Mouse (Mus musculus): ENCODE measurements around the gene Prkag2. TPM values are rescaled to one million over a fixed set of nuclear protein-coding genes. Genes with fewer than 3 reads are reported as not detected.
"Not testable (repeated sequence)": the region's sequence is repeated elsewhere in the genome, so short reads cannot be mapped to it uniquely, and the experiment has no call there.

The Prkag2 gene
- polyA plus RNA-seq, 1 experiment from 2014 or later, result 38.3 TPM

DNA sequence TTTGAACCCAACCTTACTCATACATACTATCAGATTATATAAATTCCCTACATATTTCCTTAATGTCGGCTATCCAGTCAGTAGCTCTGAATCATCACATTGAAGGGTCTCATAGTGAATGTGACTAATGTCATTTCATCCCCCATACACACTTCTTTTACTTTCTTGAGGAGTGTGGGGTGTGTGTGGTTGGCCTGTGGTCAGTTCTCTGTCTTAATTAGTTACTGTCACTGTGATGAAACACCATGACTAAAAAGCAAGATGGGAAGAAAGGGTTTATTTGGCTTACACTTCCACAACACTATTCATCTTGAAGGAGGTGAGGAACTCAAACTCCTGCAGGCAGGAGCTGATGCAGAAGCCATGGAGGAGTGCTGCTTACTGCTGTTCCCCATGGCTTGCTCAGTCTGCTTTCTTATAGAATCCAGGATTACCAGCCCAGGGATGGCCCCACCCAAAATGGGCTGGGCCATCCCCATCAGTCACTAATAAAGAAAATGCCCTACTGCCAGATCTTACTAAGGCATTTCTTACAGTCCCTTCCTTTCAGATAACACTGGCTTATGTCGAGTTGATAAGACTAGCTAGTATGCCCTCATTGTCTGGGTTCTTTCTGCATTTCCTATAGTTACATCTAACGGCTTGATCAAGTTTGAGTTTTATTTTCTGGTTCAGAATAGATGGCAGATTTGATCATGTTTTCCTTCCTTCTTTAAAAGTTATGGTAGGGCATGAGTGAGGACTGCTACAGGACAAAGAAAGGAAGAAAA lies 240.5 kb downstream of the Prkag2 start:
- Histone ChIP-seq H3K4me3 (ENCODE audit: low read depth, low read length) (no peak overlapping the region), H3K4me1 (replicated peaks; ENCODE audit: control insufficient read depth, insufficient read depth, low read length) (no peaks in the 10 kb centered on the region), H3K9ac (ENCODE audit: low read depth, low read length) (no peak overlapping the region), H3K27me3 (replicated peaks; ENCODE audit: control insufficient read depth, insufficient read depth, low read length) (no peaks in the 10 kb centered on the region), H3K27ac (ENCODE audit: low read depth, low read length) (no peak overlapping the region), H3K4me2 (replicated peaks; ENCODE audit: low read depth) (no peak overlapping the region), H3K9me3 (ENCODE audit: control insufficient read depth) (no peaks in the 10 kb centered on the region), H3K36me3 (ENCODE audit: control insufficient read depth, insufficient read depth) (peaks cover 22% of the 10 kb centered on the region; the same call in 1 of the 2 replicates)
- WGBS, result 64% methylated on average over 3 of the region's 3 CpGs
- no peak for TF ChIP-seq CTCF (IDR thresholded peaks at IDR 0.05; ENCODE audit: low read depth)
- no peak for ATAC-seq

GRCm38 (mm10) chr5:24854827-24855600 lies 245.4 kb downstream of the Prkag2 start:
- Histone ChIP-seq H3K27ac (ENCODE audit: low read depth, low read length) (no peak overlapping the region), H3K36me3 (ENCODE audit: control insufficient read depth, insufficient read depth) (no peaks in the 10 kb centered on the region), H3K9me3 (ENCODE audit: control insufficient read depth) (no peaks in the 10 kb centered on the region), H3K9ac (ENCODE audit: low read depth, low read length) (no peak overlapping the region), H3K4me1 (replicated peaks; ENCODE audit: control insufficient read depth, insufficient read depth, low read length) (no peaks in the 10 kb centered on the region), H3K27me3 (replicated peaks; ENCODE audit: control insufficient read depth, insufficient read depth, low read length) (no peaks in the 10 kb centered on the region), H3K4me3 (ENCODE audit: low read depth, low read length) (no peak overlapping the region), H3K4me2 (replicated peaks; ENCODE audit: low read depth) (no peak overlapping the region)
- ATAC-seq, result no peak
- no peak for TF ChIP-seq CTCF (IDR thresholded peaks at IDR 0.05; ENCODE audit: low read depth)
- 65% methylated on average over 3 of the region's 3 CpGs for WGBS

DNA sequence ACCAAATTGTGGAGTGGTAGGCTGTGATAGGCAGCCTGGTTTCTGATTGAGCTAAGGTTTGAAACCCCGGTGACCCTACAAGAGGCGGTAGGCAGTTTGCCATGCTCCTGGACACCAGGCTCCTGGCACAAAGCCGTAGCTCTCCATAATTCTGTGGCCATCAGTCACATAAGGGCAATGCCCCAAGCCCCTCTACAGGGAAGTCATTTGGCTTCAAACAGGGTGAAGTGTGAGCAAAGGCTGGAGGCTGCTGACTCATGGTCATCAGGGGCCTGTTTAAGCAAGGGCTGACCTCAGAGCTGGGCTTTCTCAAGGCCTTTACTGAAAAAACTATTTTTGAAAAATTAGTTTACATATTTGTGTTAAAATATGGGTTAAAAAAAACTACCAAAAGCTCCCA lies 246.2 kb downstream of the Prkag2 start:
- Histone ChIP-seq H3K27me3 (replicated peaks; ENCODE audit: control insufficient read depth, insufficient read depth, low read length) (no peaks in the 10 kb centered on the region), H3K4me3 (ENCODE audit: low read depth, low read length) (no peak overlapping the region), H3K4me1 (replicated peaks; ENCODE audit: control insufficient read depth, insufficient read depth, low read length) (no peaks in the 10 kb centered on the region), H3K36me3 (ENCODE audit: control insufficient read depth, insufficient read depth) (no peaks in the 10 kb centered on the region), H3K4me2 (replicated peaks; ENCODE audit: low read depth) (no peak overlapping the region), H3K27ac (ENCODE audit: low read depth, low read length) (no peak overlapping the region), H3K9me3 (ENCODE audit: control insufficient read depth) (no peaks in the 10 kb centered on the region), H3K9ac (ENCODE audit: low read depth, low read length) (no peak overlapping the region)
- no peak for TF ChIP-seq CTCF (IDR thresholded peaks at IDR 0.05; ENCODE audit: low read depth)
- 93% methylated on average over 3 of the region's 3 CpGs for WGBS
- no peak for ATAC-seq

GRCm38 (mm10) chr5:24848261-24848660 lies 252.2 kb downstream of the Prkag2 start:
- not testable (repeated sequence) for H3K27ac ChIP-seq (ENCODE audit: low read depth, low read length); H3K4me2 ChIP-seq (replicated peaks; ENCODE audit: low read depth); H3K36me3 ChIP-seq (ENCODE audit: control insufficient read depth, insufficient read depth); H3K9ac ChIP-seq (ENCODE audit: low read depth, low read length); H3K9me3 ChIP-seq (ENCODE audit: control insufficient read depth); H3K27me3 ChIP-seq (replicated peaks; ENCODE audit: control insufficient read depth, insufficient read depth, low read length); H3K4me3 ChIP-seq (ENCODE audit: low read depth, low read length); H3K4me1 ChIP-seq (replicated peaks; ENCODE audit: control insufficient read depth, insufficient read depth, low read length); ATAC-seq
- WGBS, result 85% methylated on average over 14 of the region's 14 CpGs

DNA sequence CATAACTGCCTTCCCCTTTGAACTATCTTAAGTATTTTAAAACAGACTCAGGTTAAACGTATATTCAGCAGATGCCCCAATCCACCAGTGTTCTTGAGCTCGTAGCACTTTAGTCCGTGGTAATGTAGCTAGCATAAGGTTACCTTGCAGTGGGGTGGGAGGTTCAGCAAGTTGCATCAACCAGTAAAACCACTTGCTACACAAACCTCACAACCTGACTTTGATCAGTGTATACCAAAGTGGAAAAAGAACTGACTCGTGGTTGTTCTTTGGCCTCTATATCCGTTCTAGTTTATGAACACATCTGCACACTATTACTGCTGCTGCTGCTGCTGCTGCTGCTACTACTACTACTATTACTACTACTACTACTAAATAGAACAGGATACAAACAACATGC lies 256.6 kb downstream of the Prkag2 start:
- TF ChIP-seq CTCF (IDR thresholded peaks at IDR 0.05; ENCODE audit: low read depth), result no peak
- WGBS, result 80% methylated on average over 5 of the region's 5 CpGs
- no peaks in the 10 kb centered on the region for H3K27me3 ChIP-seq (replicated peaks; ENCODE audit: control insufficient read depth, insufficient read depth, low read length)
- H3K9me3 ChIP-seq (ENCODE audit: control insufficient read depth), result no peaks in the 10 kb centered on the region
- no peaks in the 10 kb centered on the region for H3K36me3 ChIP-seq (ENCODE audit: control insufficient read depth, insufficient read depth)
- no peak overlapping the region for H3K4me2 ChIP-seq (replicated peaks; ENCODE audit: low read depth)
- no peak for ATAC-seq
- no peak overlapping the region for H3K9ac ChIP-seq (ENCODE audit: low read depth, low read length)
- H3K4me3 ChIP-seq (ENCODE audit: low read depth, low read length), result no peak overlapping the region
- H3K4me1 ChIP-seq (replicated peaks; ENCODE audit: control insufficient read depth, insufficient read depth, low read length), result 0 out of 2 replicates have a peak, but pooled peaks cover 7% of the 10 kb centered on the region
- H3K27ac ChIP-seq (ENCODE audit: low read depth, low read length), result no peak overlapping the region

DNA sequence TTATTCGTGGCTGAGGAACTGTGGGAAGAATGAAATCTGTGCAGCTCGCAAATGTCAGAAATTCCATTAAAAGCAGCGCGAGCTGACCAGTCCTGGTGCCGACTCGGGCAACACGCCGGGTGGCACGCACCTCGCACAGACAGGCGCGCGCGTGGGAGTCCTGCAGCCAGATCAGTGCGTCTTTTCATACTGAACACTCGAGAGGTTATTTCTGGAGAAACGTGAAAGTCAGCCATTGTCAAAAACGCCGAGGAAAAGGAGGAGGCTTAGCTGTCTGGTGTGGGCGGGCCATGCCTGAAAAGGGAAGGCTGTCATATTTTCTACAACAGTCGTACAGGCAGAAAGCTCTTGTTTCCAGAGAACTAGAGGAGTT lies 257.4 kb downstream of the Prkag2 start:
- Histone ChIP-seq H3K9me3 (ENCODE audit: control insufficient read depth) (no peaks in the 10 kb centered on the region), H3K27me3 (replicated peaks; ENCODE audit: control insufficient read depth, insufficient read depth, low read length) (no peaks in the 10 kb centered on the region), H3K4me2 (replicated peaks; ENCODE audit: low read depth) (peak overlapping the region; percentile 74), H3K27ac (ENCODE audit: low read depth, low read length) (peak overlapping the region; percentile 99), H3K4me1 (replicated peaks; ENCODE audit: control insufficient read depth, insufficient read depth, low read length) (0 out of 2 replicates have a peak, but pooled peaks cover 7% of the 10 kb centered on the region), H3K9ac (ENCODE audit: low read depth, low read length) (no peak overlapping the region), H3K36me3 (ENCODE audit: control insufficient read depth, insufficient read depth) (no peaks in the 10 kb centered on the region), H3K4me3 (ENCODE audit: low read depth, low read length) (peak overlapping the region; percentile 87)
- peak; percentile 2 for ATAC-seq
- TF ChIP-seq CTCF (IDR thresholded peaks at IDR 0.05; ENCODE audit: low read depth), result no peak
- WGBS, result 1% methylated on average over 21 of the region's 21 CpGs

All from intestine, postnatal 0 days (tissue).